Mouse (Mus musculus) kidney, postnatal 10 days (tissue): ENCODE results near the gene H2al1m.

ENCODE experiments used
- DNase-seq: peaks from one replicate; pipeline ENCODE4 v3.0.0; 2021; ENCODE audit warnings: mixed read lengths

H2al1m gene

GRCm38 (mm10) chrX:9332366-9332962 lies 48.9 kb downstream of the H2al1m start:
- DNase-seq = peak; percentile 3

DNA sequence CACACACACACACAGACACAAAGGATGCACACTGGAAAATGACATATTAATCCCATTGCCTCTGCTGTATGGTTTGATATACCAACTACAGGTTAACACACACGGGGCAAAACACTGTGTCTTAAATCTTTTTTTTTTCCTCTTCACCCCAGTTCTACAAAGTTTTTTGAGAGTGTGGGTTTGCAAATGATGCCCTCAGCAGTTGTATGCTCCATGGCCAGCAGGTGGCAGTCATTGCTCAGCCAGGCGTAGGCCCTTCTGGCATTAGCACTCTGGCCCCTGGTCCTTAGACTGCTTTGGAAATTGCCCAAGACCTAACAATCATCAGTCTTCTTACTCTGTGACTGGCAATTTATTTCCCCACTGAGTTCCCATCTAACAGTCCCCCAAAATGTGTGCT lies 49.5 kb downstream of the H2al1m start:
- DNase-seq = peak; percentile 47
